Mouse (Mus musculus) neural tube, embryonic 10.5 days (tissue): ENCODE measurements around the gene Spib.
A peak's percentile ranks its signal among the peaks of the same experiment; 100 is the strongest.

ENCODE experiments used
- DNase-seq: peaks from one replicate; pipeline ENCODE4 v3.0.0-alpha.2; 2017; ENCODE audit warnings: low spot score; ENCODE audit errors: extremely low spot score

Spib gene

GRCm38 (mm10) chr7:44548497-44549087 is 16.7 kb upstream of the Spib start, which contains the start of gene Pold1:
TSS of gene Pold1 (minus strand) at chr7:44548849.
- DNase-seq, result peak; percentile 99

- no peak for DNase-seq
Observed at GRCm38 (mm10) chr7:44547725-44548124, 15.9 kb upstream of the Spib start.

GRCm38 (mm10) chr7:44547041-44547440 is 15.2 kb upstream of the Spib start:
- no peak for DNase-seq

DNA sequence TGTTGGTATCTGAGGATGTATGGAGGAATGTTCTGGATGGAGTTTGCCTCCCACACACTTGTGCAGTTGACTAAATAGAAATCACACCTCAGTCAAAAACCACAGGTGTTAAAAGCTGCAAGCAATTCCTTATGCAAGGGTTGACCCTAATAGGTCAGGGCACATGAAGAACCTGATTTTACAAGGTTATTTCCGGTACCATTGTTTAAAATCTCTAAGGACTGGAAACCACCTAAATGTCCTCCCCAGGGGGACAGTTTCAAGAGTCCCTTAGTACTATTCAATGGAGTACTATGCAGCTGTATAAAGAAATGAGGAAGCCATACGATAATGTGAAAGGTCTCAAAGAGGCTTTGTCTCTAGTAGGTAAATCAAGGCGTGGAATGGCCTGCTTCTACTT is 14.4 kb upstream of the Spib start:
- no peak for DNase-seq

GRCm38 (mm10) chr7:44543071-44543470 is 11.2 kb upstream of the Spib start:
- no peak for DNase-seq

DNA sequence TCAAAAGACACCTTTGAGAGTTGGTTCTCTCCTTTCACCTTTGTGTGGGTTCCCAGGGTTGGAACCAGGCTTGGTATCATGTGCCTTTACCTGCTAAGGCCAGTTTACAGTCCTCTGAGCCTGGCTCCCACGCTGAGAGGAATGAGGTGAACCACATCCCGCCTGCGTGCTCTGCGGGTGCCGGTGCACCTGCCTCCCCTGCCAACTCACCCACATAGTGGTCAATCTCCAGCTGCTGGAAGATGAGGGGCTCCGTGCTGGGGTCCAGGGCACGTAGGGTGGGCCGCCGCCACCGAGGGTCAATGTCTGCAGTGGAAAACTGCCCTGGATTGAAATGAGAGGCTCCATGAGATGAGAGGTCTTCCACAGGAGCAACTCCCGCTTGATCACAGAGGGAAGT is 10.7 kb upstream of the Spib start:
- no peak for DNase-seq

- no peak for DNase-seq
Observed at GRCm38 (mm10) chr7:44538756-44539624, 7.1 kb upstream of the Spib start.

DNA sequence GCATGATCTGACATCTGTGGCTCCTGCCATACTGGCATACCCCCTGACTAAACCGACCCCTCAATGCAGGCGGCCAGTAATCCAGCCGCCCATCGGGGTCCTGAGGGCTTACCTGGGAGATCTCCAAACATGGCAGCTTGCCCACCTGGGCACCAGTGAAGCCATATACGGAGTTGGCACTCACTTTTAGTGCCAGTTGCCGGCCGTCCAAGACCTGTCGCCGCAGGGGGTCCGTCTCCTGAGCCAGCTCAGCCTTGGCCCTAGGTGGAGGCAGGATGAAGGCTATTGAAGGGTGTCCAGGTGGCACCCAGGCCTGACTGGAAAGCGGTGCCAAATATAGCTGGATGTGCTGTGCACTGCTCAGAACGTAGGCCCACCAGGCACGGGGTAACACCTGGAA is 5.6 kb upstream of the Spib start:
- no peak for DNase-seq

GRCm38 (mm10) chr7:44537009-44537408 is 5.1 kb upstream of the Spib start:
- DNase-seq, result no peak

- no peak for DNase-seq
Observed at GRCm38 (mm10) chr7:44536590-44536968, 4.7 kb upstream of the Spib start.

DNA sequence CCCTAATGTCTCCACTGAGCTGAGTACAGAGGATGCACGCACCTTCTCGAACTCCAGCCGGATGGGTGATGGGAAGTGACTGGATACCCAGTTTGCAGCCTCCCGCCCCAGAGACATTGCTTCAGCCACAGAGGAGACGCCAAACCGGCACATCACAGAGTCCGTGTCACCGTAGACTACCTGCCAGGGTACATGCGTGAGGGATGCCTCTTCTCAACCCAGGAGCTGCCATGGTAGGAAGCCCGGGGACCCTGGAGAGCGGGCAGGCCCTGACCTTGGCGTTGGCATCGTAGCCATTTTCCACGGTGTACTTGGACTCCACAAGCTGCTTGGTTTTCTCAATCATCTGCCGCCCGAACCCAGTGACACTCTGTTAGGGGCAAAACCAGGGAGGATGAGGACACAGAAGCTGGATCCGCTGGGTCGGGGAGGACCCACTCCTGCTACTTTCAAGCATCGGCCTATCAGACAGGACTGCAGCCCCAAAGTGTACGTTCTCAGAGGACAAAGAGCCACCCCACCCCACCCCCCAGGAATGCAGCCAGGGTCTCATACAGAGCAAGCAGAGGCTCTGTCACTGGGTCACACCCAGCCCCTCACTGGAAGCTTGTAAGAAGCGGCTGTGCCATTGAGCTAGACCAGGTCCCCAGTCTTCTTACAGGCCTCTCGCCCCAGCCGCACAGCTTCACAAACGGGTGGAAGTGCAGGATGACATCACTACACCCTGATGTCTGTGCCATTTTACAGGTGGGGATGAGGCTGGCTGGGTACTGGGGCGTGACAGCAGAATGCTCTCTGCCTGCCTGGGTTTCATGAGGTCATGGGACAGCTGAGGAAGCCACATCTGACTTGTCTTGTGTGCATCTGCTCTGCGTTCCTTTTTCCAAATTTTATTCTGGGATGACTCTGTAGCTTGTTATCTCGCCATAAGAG is 4.1 kb upstream of the Spib start:
- no peak for DNase-seq

GRCm38 (mm10) chr7:44534656-44535441 is 3.0 kb upstream of the Spib start:
- no peak for DNase-seq

DNA sequence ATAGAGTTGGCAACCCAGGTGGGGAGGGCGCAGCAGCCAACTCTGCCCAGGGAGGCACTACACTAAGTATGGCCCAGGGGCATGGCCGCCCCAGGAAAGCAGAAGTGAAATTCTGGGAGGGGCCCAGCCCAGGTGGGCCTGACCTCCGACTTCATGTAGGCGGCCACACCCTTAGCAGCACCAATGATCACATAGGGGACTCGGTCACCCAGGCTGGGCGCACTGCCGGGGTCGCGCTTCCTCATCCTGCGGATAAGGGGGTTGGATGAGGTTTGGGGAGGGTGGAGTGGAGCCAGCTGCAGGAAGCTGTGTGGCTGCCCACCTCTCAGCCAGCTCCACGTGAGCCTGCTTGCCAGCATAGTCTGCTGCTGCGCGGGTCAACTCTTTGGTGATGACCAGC is 2.4 kb upstream of the Spib start:
- no peak for DNase-seq

DNA sequence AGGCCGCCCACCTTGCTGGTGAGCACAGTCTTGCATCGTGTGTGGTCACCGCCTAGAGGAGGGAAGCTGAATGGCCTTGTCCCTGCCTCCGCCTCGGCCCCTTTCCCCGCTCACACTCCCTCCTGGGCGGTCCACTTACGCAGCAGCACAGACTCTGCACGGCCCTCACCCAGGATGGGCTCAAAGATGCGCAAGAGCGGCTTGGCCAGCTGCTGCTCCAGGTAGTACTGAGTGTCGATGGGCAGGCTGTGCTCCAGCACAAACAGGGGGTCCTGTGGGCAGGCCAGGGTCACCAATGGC is 1.8 kb upstream of the Spib start:
- DNase-seq, result no peak

DNA sequence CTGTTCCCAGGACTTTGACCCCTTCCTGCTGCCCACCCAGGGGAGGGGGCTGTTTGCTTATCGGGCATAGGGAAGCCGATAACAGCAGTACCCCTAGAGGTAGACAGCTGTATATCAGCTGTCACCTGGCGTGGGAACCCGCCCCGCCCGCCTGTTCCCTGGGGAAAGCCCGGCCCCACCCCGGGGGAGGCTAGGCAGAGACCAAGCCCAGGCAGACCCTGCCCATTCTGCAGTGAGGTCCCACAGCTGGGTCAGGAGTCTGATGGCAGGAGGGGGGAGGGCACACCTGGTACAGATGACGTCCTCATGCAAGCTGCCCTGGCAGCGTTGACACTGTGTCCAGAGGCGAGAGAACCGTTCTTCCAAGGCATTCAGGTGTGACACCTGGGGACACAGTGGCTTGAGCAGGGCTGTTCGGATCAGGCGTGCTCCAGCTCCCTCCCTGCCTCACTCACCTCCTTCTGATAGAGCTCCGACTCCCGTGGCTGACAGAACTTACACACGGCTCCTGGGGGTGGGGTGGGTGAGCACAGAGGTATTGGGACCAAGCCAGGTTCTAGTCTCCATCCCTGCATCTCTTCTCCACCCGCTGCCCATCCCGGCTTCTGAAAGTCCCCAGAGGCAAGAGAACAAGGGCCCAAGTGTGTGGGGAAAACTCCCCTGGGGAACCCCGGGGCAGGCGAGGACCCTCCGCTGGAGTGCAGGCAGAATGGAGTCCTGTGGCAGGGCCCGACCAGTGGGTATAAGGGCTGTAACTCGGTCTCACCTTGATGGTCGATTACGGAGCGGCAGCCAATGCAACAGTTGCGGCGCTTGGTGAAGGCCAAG is 1.3 kb upstream of the Spib start:
- DNase-seq, result no peak

- no peak for DNase-seq
Observed at GRCm38 (mm10) chr7:44531207-44531606, 664 bp downstream of the Spib start.

DNA sequence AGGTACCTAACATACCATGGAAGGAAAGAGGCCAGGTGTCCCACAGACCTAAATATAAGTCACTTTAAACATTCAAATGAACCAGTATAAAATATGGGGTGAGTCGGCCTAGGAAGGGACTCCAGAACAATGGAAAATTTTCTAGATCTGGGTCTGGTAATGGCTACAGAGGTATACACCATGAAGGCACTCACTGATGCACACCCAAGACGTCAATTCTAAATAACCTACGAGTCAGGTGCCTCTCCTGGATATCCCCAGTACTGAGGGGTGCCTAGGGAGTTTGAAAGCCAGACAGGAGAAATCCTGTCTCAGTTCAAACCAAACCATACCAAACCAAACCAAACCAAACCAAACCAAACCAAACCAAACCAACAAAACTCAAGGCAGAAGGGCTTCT is 1.4 kb downstream of the Spib start:
- DNase-seq, result no peak

DNA sequence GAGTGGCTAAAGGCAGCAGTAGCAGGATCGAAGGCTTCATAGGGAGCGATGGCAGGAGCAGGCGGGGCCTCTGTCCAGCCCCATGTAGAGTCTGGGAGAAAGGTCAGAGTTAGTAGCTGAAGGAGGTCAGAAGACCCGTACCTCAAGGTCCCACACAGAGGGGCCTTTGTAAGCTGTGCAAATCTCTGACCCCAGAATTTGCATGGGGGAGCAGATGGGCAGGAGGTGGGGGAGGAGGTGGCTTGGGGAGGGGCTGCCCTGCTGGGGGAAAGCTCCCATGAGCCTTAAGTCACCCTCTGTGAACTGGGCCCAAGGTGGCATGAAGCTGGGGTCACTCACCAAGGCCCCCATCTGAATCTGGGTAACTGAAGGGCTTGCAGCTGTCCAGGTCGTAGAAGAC is 2.4 kb downstream of the Spib start:
- no peak for DNase-seq

DNA sequence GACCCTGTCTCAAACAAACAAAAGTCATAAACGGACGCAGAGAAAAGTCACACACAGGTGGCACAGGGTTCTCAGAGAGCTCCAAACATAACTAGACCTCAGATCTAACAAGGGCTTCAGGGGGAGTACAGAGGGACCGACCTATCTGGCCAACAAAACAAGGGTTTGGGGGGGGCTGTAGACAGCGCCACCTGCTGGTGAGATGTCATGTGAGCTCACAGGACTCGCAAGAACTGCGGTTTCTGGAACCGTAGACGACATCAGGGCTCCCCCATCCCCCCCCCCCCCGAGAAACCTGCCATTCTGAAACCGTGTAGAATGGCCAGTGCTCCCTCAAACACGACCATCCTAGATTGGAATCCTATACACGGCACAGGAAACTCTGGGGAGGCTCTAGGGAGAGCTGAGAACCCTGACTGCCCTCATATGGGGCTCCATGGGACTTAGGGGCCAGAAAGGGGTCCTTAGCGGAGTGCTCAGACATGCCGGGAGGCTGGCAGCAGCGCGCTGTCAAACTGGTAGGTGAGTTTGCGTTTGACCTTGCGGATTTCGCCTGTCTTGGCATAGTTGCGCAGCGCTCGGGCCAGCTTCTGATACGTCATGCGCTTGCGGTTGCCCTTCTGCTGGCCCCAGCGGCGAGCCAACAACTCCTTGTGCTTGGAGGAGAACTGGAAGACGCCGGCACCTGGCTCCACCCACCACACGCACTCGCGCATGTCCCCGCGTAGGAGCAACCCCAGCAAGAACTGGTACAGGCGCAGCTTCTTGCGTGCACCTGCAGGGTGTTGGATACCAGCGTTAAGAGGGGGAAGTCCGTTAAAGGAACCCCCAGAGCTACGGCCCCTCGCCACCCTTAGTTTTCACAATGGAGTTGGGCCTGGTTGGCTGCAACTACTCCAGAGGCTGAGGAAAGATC is 4.1 kb downstream of the Spib start:
- peak; percentile 72 for DNase-seq
